Mouse (Mus musculus): ENCODE measurements around the gene Tmem170b.

GRCm38 (mm10) chr13:41627277-41627916 is 21.7 kb downstream of the Tmem170b start:
- TF ChIP-seq CTCF (IDR thresholded peaks at IDR 0.05; ENCODE audit: low read depth) = no peak
- TF ChIP-seq EP300 (optimal IDR thresholded peaks at IDR 0.05) = no peak

All from stomach, postnatal 0 days (tissue).